In the genomic region with DNA sequence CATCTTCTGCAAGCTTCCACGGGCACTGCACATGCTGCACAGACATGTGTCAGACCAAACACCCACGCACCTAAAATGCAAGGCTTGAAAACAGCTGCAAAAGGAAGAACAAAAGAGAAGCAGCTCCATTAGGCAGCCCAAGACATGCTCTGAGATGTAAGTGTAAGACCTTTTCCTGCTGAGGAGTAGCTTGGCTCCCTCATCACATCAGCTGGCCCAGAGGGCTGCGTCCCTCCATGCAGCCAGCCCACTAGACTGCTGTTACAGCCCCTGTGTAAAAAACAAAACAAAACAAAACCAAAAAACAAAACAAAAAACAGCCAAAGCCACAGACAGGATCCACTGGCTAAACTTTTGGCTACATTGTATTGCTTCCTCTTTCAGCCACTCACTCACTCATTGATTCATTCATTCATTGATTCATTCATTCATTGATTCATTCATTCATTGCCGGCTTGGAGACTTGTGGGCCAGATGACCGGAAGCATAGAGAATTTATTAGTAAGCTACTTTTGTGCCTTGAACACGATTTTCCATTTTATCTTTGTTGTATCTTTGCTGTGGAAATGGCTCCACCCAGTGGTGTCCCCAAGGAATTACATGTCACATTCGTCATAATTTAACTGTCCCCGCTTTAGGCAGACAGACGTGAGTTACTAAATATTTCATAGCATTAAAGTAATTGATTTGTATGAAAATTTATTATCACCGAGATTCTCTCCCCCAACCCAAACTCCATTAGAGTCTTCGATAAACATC, we compare ENCODE assay signal across 10 mouse cellular contexts.
A peak's percentile ranks its signal among the peaks of the same experiment; 100 is the strongest.
DNase-seq lines count a peak whose midpoint lies in the region; ATAC-seq and TF ChIP-seq lines count a peak whose summit lies in the region.
"Had no signal": no experiment of that assay in that cellular context is flagged by ENCODE, and none has a peak within 500 bp of the region (broad histone marks: within the 10 kb centered on the region; RNA-seq: fewer than 3 reads in every experiment).

No protein-coding gene starts in this region.

- TF ChIP-seq CTCF in kidney, adult 2 months (conservative IDR thresholded peaks at IDR 0.05; ENCODE audit: insufficient read depth, insufficient read length, low read depth, low read length): 0 out of 2 replicates have a peak, but pooled peaks have one; percentile 21
- peak; percentile 23 to 94 (median 75); a peak in 5 of 6 replicates for TF ChIP-seq CTCF in MEL (IDR thresholded peaks at IDR 0.05 in 2 of 3, conservative IDR thresholded peaks at IDR 0.05 in 1 of 3; ENCODE audit: control insufficient read depth in 1 of 3, insufficient read depth in 1 of 3, low read depth in 2 of 3, low read length in 3 of 3, poor library complexity in 1 of 3, severe bottlenecking in 1 of 3)
- TF ChIP-seq CTCF in forebrain, postnatal 0 days (IDR thresholded peaks at IDR 0.05; ENCODE audit: low read depth): peak; percentile 91
- TF ChIP-seq CTCF in layer of hippocampus, adult 2 months (conservative IDR thresholded peaks at IDR 0.05): peak; percentile 93

- H3K4me1 ChIP-seq in kidney, adult 2 months (ENCODE audit: control insufficient read depth, insufficient read depth, low read length): no peaks in the 10 kb centered on the region
- 0 out of 2 replicates have a peak, but pooled peaks cover 3% of the 10 kb centered on the region for H3K4me1 ChIP-seq in kidney, embryonic 14.5 days (ENCODE audit: control insufficient read depth, insufficient read depth, low read length)
- no peaks in the 10 kb centered on the region for H3K4me1 ChIP-seq in MEL (ENCODE audit: control insufficient read depth in 1 of 2, insufficient read depth in 2 of 2, low read length in 2 of 2)
- no peaks in the 10 kb centered on the region for H3K4me1 ChIP-seq in forebrain, postnatal 0 days (ENCODE audit: insufficient read depth)

- no peak overlapping the region for H3K4me3 ChIP-seq in kidney, adult 2 months (ENCODE audit: insufficient read depth, low read depth, low read length)
- no peak overlapping the region for H3K4me3 ChIP-seq in kidney, embryonic 14.5 days (ENCODE audit: low read length)
- H3K4me3 ChIP-seq in MEL (ENCODE audit: control insufficient read depth in 1 of 2, insufficient read depth in 1 of 2, low read depth in 2 of 2, low read length in 2 of 2): peak overlapping the region in 1 of 2 experiments; percentile 16; a peak in 1 of 4 replicates
- no peak overlapping the region for H3K4me3 ChIP-seq in forebrain, postnatal 0 days (ENCODE audit: low read depth, low read length)
- no peak overlapping the region for H3K4me3 ChIP-seq in layer of hippocampus, adult 2 months
- H3K4me3 ChIP-seq: erythroblast, embryonic 14.5 days; megakaryocyte, embryonic 14.5 days had no signal

- no peak overlapping the region for H3K4me2 ChIP-seq in kidney, embryonic 14.5 days (replicated peaks; ENCODE audit: low read depth, low read length)
- H3K4me2 ChIP-seq in forebrain, postnatal 0 days (ENCODE audit: low read depth): no peak overlapping the region

- peak; percentile 69 for DNase-seq in kidney, adult 2 months
- peak; percentile 69 for DNase-seq in MEL (ENCODE audit: low read depth, low spot score)
- DNase-seq in c-Kit-negative CD71-positive TER-119-positive erythroid progenitor cells, embryonic 14.5 days (ENCODE audit: low read depth, low spot score): peak; percentile 4
- peak; percentile 80 for DNase-seq in forebrain, postnatal 0 days
- peak; percentile 68 to 74 for DNase-seq in layer of hippocampus, adult 2 months (ENCODE audit: low spot score in 2 of 2)

- TF ChIP-seq POLR2A in kidney, adult 2 months (IDR thresholded peaks at IDR 0.05; ENCODE audit: low read depth, low read length): no peak
- no peak for TF ChIP-seq POLR2A in MEL (IDR thresholded peaks at IDR 0.05; ENCODE audit: control insufficient read depth in 1 of 2, insufficient read depth in 1 of 2, low read depth in 1 of 2, low read length in 2 of 2, poor library complexity in 1 of 2)

- no peak for ATAC-seq in kidney, embryonic 14.5 days (ENCODE audit: low FRiP score, low TSS enrichment)
- no peak for ATAC-seq in forebrain, postnatal 0 days
- peak; percentile 87 for ATAC-seq in megakaryocyte progenitor cell, adult 5-6 weeks (replicated peaks; ENCODE audit: poor library complexity)
- ATAC-seq in megakaryocyte-erythroid progenitor cell, adult 5-6 weeks (replicated peaks; ENCODE audit: low FRiP score, low TSS enrichment, poor library complexity, severe bottlenecking): no peak; the same call in 1 of the 2 replicates

- peak; percentile 95 for TF ChIP-seq RAD21 in MEL (IDR thresholded peaks at IDR 0.05; ENCODE audit: low read depth, low read length)

- no peak overlapping the region for H3K27ac ChIP-seq in kidney, adult 2 months (ENCODE audit: insufficient read depth, low read depth, low read length)
- no peak overlapping the region for H3K27ac ChIP-seq in kidney, embryonic 14.5 days (ENCODE audit: low read depth, low read length)
- H3K27ac ChIP-seq in MEL (ENCODE audit: control insufficient read depth, low read depth, low read length): no peak overlapping the region
- no peak overlapping the region for H3K27ac ChIP-seq in forebrain, postnatal 0 days (ENCODE audit: low read depth, low read length)
- no peak overlapping the region for H3K27ac ChIP-seq in layer of hippocampus, adult 2 months

- H3K79me2 ChIP-seq in MEL (ENCODE audit: control insufficient read depth, insufficient read depth, low read length, poor library complexity): no peaks in the 10 kb centered on the region

- H3K27me3 ChIP-seq in kidney, adult 2 months (replicated peaks; ENCODE audit: control insufficient read depth, insufficient read depth, low read length): no peaks in the 10 kb centered on the region
- no peaks in the 10 kb centered on the region for H3K27me3 ChIP-seq in kidney, embryonic 14.5 days (ENCODE audit: control insufficient read depth, insufficient read depth, low read length)
- no peaks in the 10 kb centered on the region for H3K27me3 ChIP-seq in MEL (ENCODE audit: control insufficient read depth in 1 of 2, insufficient read depth in 2 of 2, low read length in 2 of 2)
- H3K27me3 ChIP-seq in forebrain, postnatal 0 days (ENCODE audit: insufficient read depth, low read length): no peaks in the 10 kb centered on the region

- 21% methylated on average over 11 of the region's 11 CpGs for WGBS in kidney, adult 2 months
- 15% methylated on average over 11 of the region's 11 CpGs for WGBS in kidney, embryonic 14.5 days
- 16% methylated on average over 11 of the region's 11 CpGs for WGBS in forebrain, postnatal 0 days

- H3K9me3 ChIP-seq in kidney, embryonic 14.5 days (ENCODE audit: control insufficient read depth, low read length): no peaks in the 10 kb centered on the region
- no peaks in the 10 kb centered on the region for H3K9me3 ChIP-seq in MEL (replicated peaks; ENCODE audit: insufficient read depth, low read length)
- no peaks in the 10 kb centered on the region for H3K9me3 ChIP-seq in forebrain, postnatal 0 days (ENCODE audit: low read length)

- no peak overlapping the region for H3K9ac ChIP-seq in kidney, embryonic 14.5 days (ENCODE audit: low read depth, low read length)
- H3K9ac ChIP-seq in MEL (ENCODE audit: control insufficient read depth, low read depth, low read length, poor library complexity, severe bottlenecking): no peak overlapping the region
- H3K9ac ChIP-seq in forebrain, postnatal 0 days: no peak overlapping the region

- H3K36me3 ChIP-seq in kidney, adult 2 months (ENCODE audit: control insufficient read depth, insufficient read depth, low read length): no peaks in the 10 kb centered on the region
- H3K36me3 ChIP-seq in kidney, embryonic 14.5 days (ENCODE audit: control insufficient read depth, insufficient read depth, low read length): no peaks in the 10 kb centered on the region
- H3K36me3 ChIP-seq in MEL (ENCODE audit: control insufficient read depth in 1 of 2, insufficient read depth in 2 of 2, low read length in 2 of 2): no peaks in the 10 kb centered on the region
- H3K36me3 ChIP-seq in forebrain, postnatal 0 days (ENCODE audit: insufficient read depth): no peaks in the 10 kb centered on the region

- TF ChIP-seq EP300 in MEL (IDR thresholded peaks at IDR 0.05; ENCODE audit: low read depth in 1 of 2, low read length in 2 of 2): no peak

TF ChIP-seq in MEL, 35 proteins besides CTCF, POLR2A, EP300 and RAD21:
- TF ChIP-seq ELF1 (IDR thresholded peaks at IDR 0.05; ENCODE audit: low read depth, low read length) (no peak), GATA1 (IDR thresholded peaks at IDR 0.05; ENCODE audit: low read depth, low read length) (peak; percentile 66), SIN3A (IDR thresholded peaks at IDR 0.05; ENCODE audit: low read length) (0 out of 2 replicates have a peak, but pooled peaks have one; percentile 28), ZC3H11A (IDR thresholded peaks at IDR 0.05; ENCODE audit: low read depth, low read length) (peak; percentile 92), SMC3 (IDR thresholded peaks at IDR 0.05; ENCODE audit: low read depth, low read length) (peak; percentile 92), MXI1 (IDR thresholded peaks at IDR 0.05; ENCODE audit: low read depth, low read length) (0 out of 2 replicates have a peak, but pooled peaks have one; percentile 33), ZMIZ1 (IDR thresholded peaks at IDR 0.05; ENCODE audit: low read depth, low read length) (no peak), MAZ (IDR thresholded peaks at IDR 0.05; ENCODE audit: low read depth, low read length) (0 out of 2 replicates have a peak, but pooled peaks have one; percentile 31)

Comparison
In these comparisons a context has a peak if more than half of its experiments do, and no peak if none do; other contexts are left out.
1. DNase-seq: peak in every context shown above with its lines; median percentile 80 in forebrain, postnatal 0 days; 71 in layer of hippocampus, adult 2 months; 69 in kidney, adult 2 months; 69 in MEL; 4 in c-Kit-negative CD71-positive TER-119-positive erythroid progenitor cells, embryonic 14.5 days.
2. CTCF ChIP-seq: peak in every context shown above with its lines; median percentile 93 in layer of hippocampus, adult 2 months; 91 in forebrain, postnatal 0 days; 75 in MEL; 21 in kidney, adult 2 months.